Mouse (Mus musculus) embryo, embryonic 9.5 days (tissue): ENCODE data around the gene Elp5.
"Not testable (repeated sequence)": the region's sequence is repeated elsewhere in the genome, so short reads cannot be mapped to it uniquely, and the experiment has no call there.

Experiments used
- DNase-seq: peaks from one replicate; pipeline ENCODE4 v3.0.0-alpha.2; 2017; ENCODE audit errors: extremely low spot score

Elp5 gene

GRCm38 (mm10) chr11:69982225-69982624, at the start of gene Elp5:
Gene Elp5, minus strand, starts transcription at chr11:69982517.
- no peak for DNase-seq

GRCm38 (mm10) chr11:70031321-70031670, 49.0 kb upstream of the Elp5 start:
- DNase-seq, result no peak

- no peak for DNase-seq
These were observed 48.5 kb upstream of the Elp5 start for GRCm38 (mm10) chr11:70030651-70031320.

GRCm38 (mm10) chr11:70029829-70030550, 47.7 kb upstream of the Elp5 start:
- no peak for DNase-seq

GRCm38 (mm10) chr11:70029130-70029801, 46.9 kb upstream of the Elp5 start:
- DNase-seq, result peak; percentile 97

GRCm38 (mm10) chr11:70028401-70029129, 46.2 kb upstream of the Elp5 start:
- no peak for DNase-seq

- DNase-seq, result no peak
These were observed 45.1 kb upstream of the Elp5 start for GRCm38 (mm10) chr11:70027397-70027796.

GRCm38 (mm10) chr11:70026689-70027088, 44.4 kb upstream of the Elp5 start:
- DNase-seq, result peak; percentile 81

GRCm38 (mm10) chr11:70024151-70024514, 41.8 kb upstream of the Elp5 start:
- DNase-seq, result no peak

GRCm38 (mm10) chr11:70023481-70024150, 41.3 kb upstream of the Elp5 start:
- DNase-seq, result peak; percentile 68

- peak; percentile 100 for DNase-seq
These were observed 39.2 kb upstream of the Elp5 start for GRCm38 (mm10) chr11:70021264-70022132.

- DNase-seq, result peak; percentile 84
These were observed 38.5 kb upstream of the Elp5 start for GRCm38 (mm10) chr11:70020731-70021263.

GRCm38 (mm10) chr11:70020022-70020631, 37.8 kb upstream of the Elp5 start:
- DNase-seq, result no peak

GRCm38 (mm10) chr11:70019495-70020021, 37.2 kb upstream of the Elp5 start:
- DNase-seq, result no peak

- peak; percentile 81 for DNase-seq
These were observed 36.0 kb upstream of the Elp5 start for GRCm38 (mm10) chr11:70018131-70018990.

GRCm38 (mm10) chr11:70017199-70017767, 35.0 kb upstream of the Elp5 start:
- DNase-seq, result no peak

- DNase-seq, result no peak
These were observed 34.4 kb upstream of the Elp5 start, which contains the start of gene Dlg4 for GRCm38 (mm10) chr11:70016669-70017068. Gene Dlg4, plus strand, starts transcription at chr11:70016942.

- not testable (repeated sequence) for DNase-seq
These were observed 33.9 kb upstream of the Elp5 start for GRCm38 (mm10) chr11:70016177-70016576.
